Mouse (Mus musculus) liver, adult 2 months (tissue): ENCODE results near the gene Uaca.

Experiments used
- CTCF ChIP-seq: fragments of 200-500 bp; IDR thresholded peaks from 2 replicates; pipeline ENCODE4 v1.5.1; 2011; ENCODE audit warnings: low read depth, low read length, control low read depth
- POLR2A ChIP-seq: fragments of 200-500 bp; IDR thresholded peaks from 2 replicates; pipeline ENCODE4 v1.6.1; 2011; ENCODE audit warnings: low read length, control low read depth; ENCODE audit not compliant: insufficient read depth; ENCODE audit errors: extremely low read depth

- no peak for TF ChIP-seq POLR2A
- TF ChIP-seq CTCF = no peak
Measured at GRCm38 (mm10) chr9:60886431-60887371, 92.4 kb downstream of the Uaca start.
